Mouse (Mus musculus) kidney, postnatal 0 days (tissue): ENCODE results near the gene Arhgap8. TPM values are rescaled to one million over a fixed set of nuclear protein-coding genes. Genes with fewer than 3 reads are reported as not detected.

ENCODE experiments used
- ATAC-seq: fragments of 200-750 bp; cut with Nextera tagmentation; replicated peaks from 2 replicates; pipeline ENCODE4 v1.8.0; 2017; ENCODE audit warnings: low read depth, moderate number of reproducible peaks, moderate TSS enrichment, moderate library complexity; ENCODE audit not compliant: low FRiP score
- DNase-seq: peaks from one replicate; pipeline ENCODE4 v3.0.0-alpha.2; 2016; ENCODE audit warnings: low spot score
- H3K27ac ChIP-seq: fragments of 300-500 bp; sonication (generic); 2 replicates; pipeline ENCODE4 v1.5.1; 2014; ENCODE audit warnings: mild to moderate bottlenecking
- H3K27me3 ChIP-seq: fragments of 300-500 bp; sonication (generic); 2 replicates; pipeline ENCODE4 v1.6.1; 2014; ENCODE audit warnings: low read length, mixed read lengths; ENCODE audit not compliant: insufficient read depth
- H3K36me3 ChIP-seq: fragments of 300-500 bp; sonication (generic); 2 replicates; pipeline ENCODE4 v1.6.1; 2014; ENCODE audit warnings: low read length, mixed read lengths; ENCODE audit not compliant: insufficient read depth
- H3K4me1 ChIP-seq: fragments of 300-500 bp; sonication (generic); replicated peaks from 2 replicates; pipeline ENCODE4 v1.6.1; 2014; ENCODE audit warnings: antibody characterized with exemption, low read length, mixed read lengths; ENCODE audit not compliant: insufficient read depth
- H3K4me2 ChIP-seq: fragments of 300-500 bp; sonication (generic); 2 replicates; pipeline ENCODE4 v1.6.1; 2014; ENCODE audit warnings: mild to moderate bottlenecking, low read length, moderate library complexity, mixed read lengths
- H3K4me3 ChIP-seq: fragments of 300-500 bp; sonication (generic); replicated peaks from 2 replicates; pipeline ENCODE4 v1.5.1; 2014; ENCODE audit warnings: low read depth, low read length
- H3K9ac ChIP-seq: fragments of 300-500 bp; sonication (generic); 2 replicates; pipeline ENCODE4 v1.6.1; 2014; ENCODE audit warnings: low read depth, low read length
- H3K9me3 ChIP-seq: fragments of 300-500 bp; sonication (generic); replicated peaks from 2 replicates; pipeline ENCODE4 v1.6.1; 2016; ENCODE audit warnings: low read length, inconsistent platforms, mixed read lengths
- CTCF ChIP-seq: IDR thresholded peaks from 2 replicates; pipeline ENCODE4 v1.5.1; 2016; ENCODE audit warnings: antibody characterized with exemption, low read depth, mild to moderate bottlenecking, moderate library complexity
- whole genome bisulfite sequencing: fragments of 180-500 bp; shearing (Covaris S2); extraction: QIAGEN DNeasy Blood & Tissue Kit; methylation state at CpG from one replicate; pipeline ENCODE4 v1.1.7; 2014; 5-methylcytosine and 5-hydroxymethylcytosine counted together
- polyA plus RNA-seq: library from polyadenylated mRNA; unstranded; fragments of >200 nt; fragmentation: Nextera tagmentation; extraction: Ambion mirVana; gene quantifications from 2 replicates; pipeline ENCODE4 v1.2.1, GENCODE M21; 2015

Gene Arhgap8
- polyA plus RNA-seq, 1 experiment from 2014 or later: 13.9 TPM

GRCm38 (mm10) chr15:84682206-84682605 lies 37.6 kb upstream of the Arhgap8 start:
- no peak for DNase-seq
- no peak for ATAC-seq

GRCm38 (mm10) chr15:84682821-84683220 lies 37.0 kb upstream of the Arhgap8 start:
- H3K4me3 ChIP-seq: 0 out of 2 replicates have a peak overlapping the region, but pooled peaks have one; percentile 73
- no peaks in the 10 kb centered on the region for H3K9me3 ChIP-seq
- H3K27me3 ChIP-seq: no peaks in the 10 kb centered on the region
- peak overlapping the region; percentile 92 for H3K4me2 ChIP-seq
- peaks cover 28% of the 10 kb centered on the region for H3K4me1 ChIP-seq
- H3K27ac ChIP-seq: 0 out of 2 replicates have a peak overlapping the region, but pooled peaks have one; percentile 87
- no peak for TF ChIP-seq CTCF
- ATAC-seq (no peak), DNase-seq (no peak)
- 57% methylated on average over 5 of the region's 5 CpGs for WGBS
- peak overlapping the region; percentile 37; the same call in 1 of the 2 replicates for H3K9ac ChIP-seq
- no peaks in the 10 kb centered on the region for H3K36me3 ChIP-seq

More at GRCm38 (mm10) chr15:84682206-84682605, 37.6 kb upstream of the Arhgap8 start:
- H3K36me3 ChIP-seq: no peaks in the 10 kb centered on the region
- peak overlapping the region; percentile 87; the same call in 1 of the 2 replicates for H3K27ac ChIP-seq
- H3K4me3 ChIP-seq: peak overlapping the region; percentile 73
- H3K27me3 ChIP-seq: no peaks in the 10 kb centered on the region
- H3K4me1 ChIP-seq: peaks cover 22% of the 10 kb centered on the region
- no peak for TF ChIP-seq CTCF
- H3K9me3 ChIP-seq: no peaks in the 10 kb centered on the region
- H3K4me2 ChIP-seq: peak overlapping the region; percentile 92
- 65% methylated on average over 3 of the region's 3 CpGs for WGBS
- H3K9ac ChIP-seq: peak overlapping the region; percentile 79

- DNase-seq (no peak), ATAC-seq (no peak)
- no peak overlapping the region for H3K4me2 ChIP-seq
- no peak overlapping the region for H3K9ac ChIP-seq
- no peak overlapping the region for H3K27ac ChIP-seq
- peaks cover 9% of the 10 kb centered on the region; the same call in 1 of the 2 replicates for H3K36me3 ChIP-seq
- no peaks in the 10 kb centered on the region for H3K9me3 ChIP-seq
- 84% methylated on average over 5 of the region's 5 CpGs for WGBS
- no peak for TF ChIP-seq CTCF
- H3K27me3 ChIP-seq: no peaks in the 10 kb centered on the region
- peaks cover 39% of the 10 kb centered on the region for H3K4me1 ChIP-seq
- H3K4me3 ChIP-seq: no peak overlapping the region
Measured at GRCm38 (mm10) chr15:84684520-84684919, 35.3 kb upstream of the Arhgap8 start.

- 44% methylated on average over 3 of the region's 3 CpGs for WGBS
- no peak overlapping the region for H3K27ac ChIP-seq
- H3K9ac ChIP-seq: no peak overlapping the region
- TF ChIP-seq CTCF: no peak
- no peak for ATAC-seq
- H3K4me1 ChIP-seq: peaks cover 36% of the 10 kb centered on the region
- no peaks in the 10 kb centered on the region for H3K27me3 ChIP-seq
- H3K4me2 ChIP-seq: no peak overlapping the region
- peaks cover 18% of the 10 kb centered on the region; the same call in 1 of the 2 replicates for H3K36me3 ChIP-seq
- no peaks in the 10 kb centered on the region for H3K9me3 ChIP-seq
- no peak overlapping the region for H3K4me3 ChIP-seq
- DNase-seq: no peak
Measured at GRCm38 (mm10) chr15:84685417-84685816, 34.4 kb upstream of the Arhgap8 start.

- H3K4me2 ChIP-seq: no peak overlapping the region
- 0 out of 2 replicates have a peak overlapping the region, but pooled peaks have one; percentile 58 for H3K27ac ChIP-seq
Measured at GRCm38 (mm10) chr15:84687904-84688303, 31.9 kb upstream of the Arhgap8 start.

GRCm38 (mm10) chr15:84689356-84689755 lies 30.5 kb upstream of the Arhgap8 start:
- DNase-seq (no peak), ATAC-seq (no peak)
- peaks cover 29% of the 10 kb centered on the region for H3K36me3 ChIP-seq
- H3K27me3 ChIP-seq: no peaks in the 10 kb centered on the region
- H3K27ac ChIP-seq: no peak overlapping the region
- WGBS: 72% methylated on average over 6 of the region's 6 CpGs
- peaks cover 23% of the 10 kb centered on the region for H3K4me1 ChIP-seq
- H3K9me3 ChIP-seq: no peaks in the 10 kb centered on the region
- no peak for TF ChIP-seq CTCF
- no peak overlapping the region for H3K4me3 ChIP-seq
- H3K4me2 ChIP-seq: no peak overlapping the region
- H3K9ac ChIP-seq: no peak overlapping the region

More at GRCm38 (mm10) chr15:84687904-84688303, 31.9 kb upstream of the Arhgap8 start:
- no peaks in the 10 kb centered on the region for H3K9me3 ChIP-seq
- peaks cover 23% of the 10 kb centered on the region for H3K4me1 ChIP-seq
- no peak overlapping the region for H3K4me3 ChIP-seq
- H3K27me3 ChIP-seq: no peaks in the 10 kb centered on the region
- 24% methylated on average over 14 of the region's 14 CpGs for WGBS
- ATAC-seq (0 out of 2 replicates have a peak, but pooled peaks have one; percentile 22), DNase-seq (peak; percentile 70)
- no peak for TF ChIP-seq CTCF
- H3K9ac ChIP-seq: no peak overlapping the region
- H3K36me3 ChIP-seq: peaks cover 25% of the 10 kb centered on the region; the same call in 1 of the 2 replicates
